Mouse (Mus musculus): ENCODE results near the gene Pigu. TPM values are rescaled to one million over a fixed set of nuclear protein-coding genes. Genes with fewer than 3 reads are reported as not detected.

The Pigu gene
- 32.0 TPM for polyA plus RNA-seq (2017; shearing (Covaris generic))

GRCm38 (mm10) chr2:155356971-155357591, at the start of gene Pigu:
TSS of gene Pigu (minus strand) at chr2:155357430.

GRCm38 (mm10) chr2:155380261-155381059, 23.2 kb upstream of the Pigu start, which contains the start of gene Trp53inp2:
TSS of gene Trp53inp2 (plus strand) at chr2:155381059.

GRCm38 (mm10) chr2:155276195-155276594, 81.0 kb downstream of the Pigu start, which contains the start of gene Map1lc3a:
TSS of gene Map1lc3a (plus strand) at chr2:155276297.

GRCm38 (mm10) chr2:155236362-155236992, 120.8 kb downstream of the Pigu start, which contains the start of gene Dynlrb1:
TSS of gene Dynlrb1 (plus strand) at chr2:155236533.

Other genes with a start within 250 kb of the Pigu start
- gene Itch, start 223.9 kb downstream of the Pigu start, polyA plus RNA-seq (2017; shearing (Covaris generic)): 85.7 TPM
- 171 TPM for gene Dynlrb1, start 120.9 kb downstream of the Pigu start, polyA plus RNA-seq (2017; shearing (Covaris generic))
- gene Map1lc3a, start 81.1 kb downstream of the Pigu start, polyA plus RNA-seq (2017; shearing (Covaris generic)): 59.1 TPM
- 45.4 TPM for gene Trp53inp2, start 23.6 kb upstream of the Pigu start, polyA plus RNA-seq (2017; shearing (Covaris generic))
- gene Ncoa6, start 116.5 kb upstream of the Pigu start, polyA plus RNA-seq (2017; shearing (Covaris generic)): 21.0 TPM
- 84.0 TPM for gene Acss2, start 160.5 kb upstream of the Pigu start, polyA plus RNA-seq (2017; shearing (Covaris generic))
- gene Ggt7, start 160.8 kb upstream of the Pigu start, polyA plus RNA-seq (2017; shearing (Covaris generic)): 3.3 TPM
- 12.7 TPM for gene Gss, start 235.4 kb upstream of the Pigu start, polyA plus RNA-seq (2017; shearing (Covaris generic))

Data from effector memory CD4-positive, alpha-beta T cell, adult 7 months (primary cell).